Mouse (Mus musculus) left cerebral cortex, postnatal 10 days (tissue): ENCODE data around the gene Nxnl2. TPM values are rescaled to one million over a fixed set of nuclear protein-coding genes. Genes with fewer than 3 reads are reported as not detected.

ENCODE experiments used
- DNase-seq, 2 experiments: peaks; one replicate each; pipeline ENCODE4 v3.0.0; 2021 to 2022; ENCODE audit warnings: low spot score in 2 of 2, mixed read lengths in 1 of 2; ENCODE audit errors: extremely low spot score in 1 of 2
- intact Hi-C: fragments of 180-260 bp; cut with DNase I; formaldehyde crosslinking; loops from one replicate; pipeline ENCODE4 v1.15.1; 2025
- total RNA-seq, 2 experiments: library from RNA; stranded (reverse); gene quantifications; 2 replicates each; pipeline ENCODE4 v1.2.3; 2021

Gene Nxnl2
- 1 to 10 TPM in 1 of 2 experiments, under 1 TPM in 1; 0.95 to 1.1 TPM for total RNA-seq

DNA sequence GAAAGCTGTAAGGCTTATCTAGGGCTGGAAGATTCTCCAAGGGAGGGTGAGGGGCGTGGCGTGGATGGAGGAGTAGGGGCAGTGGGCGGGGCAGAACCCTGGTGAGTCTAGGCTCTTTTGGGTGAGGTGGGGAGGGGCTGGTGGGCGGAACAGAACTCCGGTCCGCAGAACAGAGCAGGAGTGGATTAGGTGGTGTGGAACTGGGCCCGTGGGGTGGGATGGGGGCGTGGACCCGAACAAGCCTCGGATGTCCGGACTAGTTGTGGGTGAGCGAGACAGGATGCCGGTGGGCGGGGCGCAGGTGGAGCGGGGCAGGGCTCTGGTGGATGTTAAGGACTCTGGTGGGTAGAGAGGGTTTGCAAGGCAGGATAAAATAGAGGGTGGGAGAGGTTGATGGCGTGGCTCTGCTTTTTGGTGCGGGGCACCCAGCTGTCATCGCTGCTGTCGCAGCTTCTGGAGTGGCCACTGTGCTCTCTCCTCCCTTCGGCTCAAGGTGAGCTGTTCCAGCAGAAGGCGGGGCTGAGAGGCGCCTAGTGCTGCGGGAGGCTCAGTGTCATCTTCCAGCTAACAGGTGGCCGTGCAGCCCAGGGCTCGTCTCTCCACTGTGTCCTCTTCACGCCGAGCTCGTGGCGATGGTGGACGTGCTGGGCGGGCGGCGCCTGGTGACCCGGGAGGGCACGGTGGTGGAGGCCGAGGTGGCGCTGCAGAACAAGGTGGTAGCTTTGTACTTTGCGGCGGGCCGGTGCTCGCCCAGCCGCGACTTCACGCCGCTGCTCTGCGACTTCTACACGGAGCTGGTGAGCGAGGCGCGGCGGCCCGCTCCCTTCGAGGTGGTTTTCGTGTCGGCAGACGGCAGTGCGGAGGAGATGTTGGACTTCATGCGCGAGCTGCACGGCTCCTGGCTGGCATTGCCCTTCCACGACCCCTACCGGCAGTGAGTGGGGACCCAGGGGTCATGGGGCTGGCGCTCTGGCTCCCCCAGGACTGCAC is at the start of gene Nxnl2:
TSS of gene Nxnl2 (plus strand) at position 332 of the 990 bp plus-strand sequence.
- intact Hi-C loops = loop anchor here (5.0 to 10.0 kb wide), 2 partner anchors 69 to 216 kb away; partner anchors contain the start of gene Spin1
- DNase-seq = peak in 1 of 2 experiments; percentile 82

DNA sequence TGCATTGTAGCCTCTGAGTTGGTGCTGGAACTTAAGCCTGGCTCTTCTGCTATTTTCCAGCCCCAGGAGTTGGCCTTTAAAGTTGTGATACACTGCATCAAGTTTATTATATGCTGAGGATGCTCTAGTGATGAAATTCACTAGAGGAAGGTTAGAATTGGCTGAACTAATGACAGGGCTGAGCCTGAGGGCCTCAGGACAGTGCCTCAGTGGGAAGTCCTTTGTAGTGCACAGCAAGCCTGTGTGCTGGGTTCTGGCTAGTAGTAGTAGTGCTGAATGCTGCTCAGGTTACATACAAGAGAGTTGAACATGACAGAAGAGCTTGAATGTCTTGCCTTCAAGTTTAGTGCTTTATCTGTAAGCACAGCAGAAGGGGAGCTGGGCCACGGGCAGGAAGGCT is 48.9 kb upstream of the Nxnl2 start:
- intact Hi-C loops = no loop called here

DNA sequence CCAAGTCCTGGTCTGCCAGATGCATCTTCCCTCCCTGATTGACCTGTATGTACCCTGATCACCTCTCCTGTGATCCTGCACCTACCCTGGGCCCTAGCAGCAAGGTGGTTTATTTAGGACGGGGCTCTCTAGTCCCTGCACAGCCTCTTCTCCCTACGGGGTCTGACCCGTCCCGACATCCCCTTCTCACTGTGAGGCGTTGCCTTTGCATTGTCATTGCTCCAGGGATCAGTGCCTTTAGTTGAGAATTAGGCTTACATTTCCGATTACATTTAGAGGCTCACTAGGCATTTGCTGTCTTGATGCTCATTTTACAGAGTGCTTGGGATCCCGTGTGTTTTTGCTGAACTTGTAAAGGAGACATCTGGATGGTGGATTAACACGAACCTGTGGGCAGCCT is 48.1 kb upstream of the Nxnl2 start:
- intact Hi-C loops = no loop called here
- no peak for DNase-seq

More for the DNA sequence above, 48.9 kb upstream of the Nxnl2 start:
- DNase-seq = no peak

DNA sequence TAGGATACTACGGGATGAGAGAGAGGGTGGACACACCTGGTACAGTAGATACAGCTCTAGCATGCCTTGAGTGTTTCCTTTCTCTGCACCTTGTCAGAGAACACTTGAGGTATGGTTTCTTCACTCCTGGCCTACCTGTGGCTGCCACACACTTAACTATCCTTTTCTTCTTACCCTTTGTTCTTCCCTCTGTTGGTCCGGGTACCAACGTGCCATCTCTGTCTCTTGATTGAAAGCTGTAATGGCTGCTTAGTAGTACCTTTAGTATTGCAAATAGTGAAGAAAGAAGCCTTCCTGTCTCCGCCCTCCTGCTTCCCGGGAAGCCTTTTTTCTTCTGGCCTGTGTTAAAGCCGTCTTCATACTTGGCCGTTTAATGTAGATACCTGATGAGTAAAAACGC is 45.5 kb upstream of the Nxnl2 start:
- intact Hi-C loops = no loop called here
- DNase-seq = no peak

DNA sequence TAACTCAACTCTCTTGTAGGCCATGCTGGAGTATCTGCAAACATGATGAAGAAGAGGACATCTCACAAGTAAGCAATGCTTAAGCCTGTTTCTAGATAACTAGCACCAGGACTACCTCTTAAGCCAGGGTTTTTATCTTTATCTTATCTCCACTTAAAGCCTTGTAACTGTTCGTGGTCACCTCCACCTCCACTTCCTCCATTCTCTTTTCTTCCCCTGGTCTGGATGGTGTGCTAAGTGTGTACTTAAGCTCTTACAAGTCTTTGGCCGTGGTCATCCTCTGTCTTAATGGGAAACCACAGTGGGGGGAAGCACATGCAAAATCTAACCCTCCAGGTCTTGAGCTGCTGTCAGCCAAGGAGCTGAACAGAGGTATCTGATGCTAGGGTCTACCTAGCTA is 42.9 kb upstream of the Nxnl2 start:
- DNase-seq = no peak
- intact Hi-C loops = no loop called here

DNA sequence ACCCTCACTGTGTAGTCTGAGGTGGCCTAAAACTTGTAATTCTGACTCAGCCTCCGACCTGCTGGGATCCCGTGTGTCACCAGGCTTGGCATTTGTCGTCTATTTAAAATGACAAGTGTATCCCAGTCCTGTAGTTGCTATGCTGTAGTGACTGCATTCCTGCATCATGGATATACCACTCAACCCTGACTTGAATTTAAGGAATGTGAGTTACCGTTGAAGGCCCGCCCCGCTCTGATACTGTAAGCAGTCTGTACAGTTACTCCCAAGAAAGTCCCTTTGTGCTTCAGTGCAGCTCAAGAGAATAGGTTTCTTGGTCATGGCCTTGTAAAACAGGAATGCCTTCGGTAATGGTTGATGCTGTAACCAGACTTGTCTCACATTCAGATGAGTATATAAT is 42.4 kb upstream of the Nxnl2 start:
- no peak for DNase-seq
- intact Hi-C loops = no loop called here

DNA sequence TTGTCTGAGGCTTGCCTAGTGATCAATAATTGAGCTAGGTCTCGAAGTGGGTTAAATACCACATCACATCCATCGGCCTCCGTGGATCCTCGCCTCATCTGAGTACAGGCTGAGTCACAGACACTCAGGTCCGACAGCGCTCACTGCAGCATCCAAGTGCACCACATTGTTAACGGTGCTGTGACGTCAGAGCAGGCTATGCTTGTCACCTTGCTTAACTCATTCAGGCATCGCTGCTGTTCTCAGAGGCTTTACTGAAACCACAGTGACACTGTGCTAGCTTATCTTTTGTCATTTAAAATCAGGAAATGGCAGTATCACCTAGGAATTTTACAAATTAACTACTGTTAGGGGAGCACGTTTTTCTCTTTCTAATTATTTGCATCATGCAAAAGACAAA is 39.6 kb upstream of the Nxnl2 start:
- no peak for DNase-seq
- intact Hi-C loops = no loop called here

DNA sequence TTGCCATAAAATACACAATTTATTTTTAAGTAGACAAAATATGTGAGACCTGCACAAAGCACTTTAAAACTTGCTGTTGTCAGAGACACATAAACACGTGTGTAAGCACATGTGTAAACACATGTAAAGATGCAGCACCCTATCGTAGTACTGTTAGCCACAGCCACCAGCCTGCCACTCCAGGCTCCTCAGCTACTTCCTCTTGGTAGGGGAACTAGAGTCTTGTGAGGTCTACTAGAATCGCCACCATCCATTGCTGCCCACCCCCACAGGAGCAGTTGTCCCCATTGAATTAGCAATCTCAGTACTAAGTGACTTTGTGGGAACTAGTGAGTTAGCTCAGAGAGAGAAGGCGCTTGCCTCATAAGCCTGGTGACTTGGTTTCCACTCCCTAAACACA is 34.5 kb upstream of the Nxnl2 start:
- intact Hi-C loops = no loop called here
- no peak for DNase-seq

DNA sequence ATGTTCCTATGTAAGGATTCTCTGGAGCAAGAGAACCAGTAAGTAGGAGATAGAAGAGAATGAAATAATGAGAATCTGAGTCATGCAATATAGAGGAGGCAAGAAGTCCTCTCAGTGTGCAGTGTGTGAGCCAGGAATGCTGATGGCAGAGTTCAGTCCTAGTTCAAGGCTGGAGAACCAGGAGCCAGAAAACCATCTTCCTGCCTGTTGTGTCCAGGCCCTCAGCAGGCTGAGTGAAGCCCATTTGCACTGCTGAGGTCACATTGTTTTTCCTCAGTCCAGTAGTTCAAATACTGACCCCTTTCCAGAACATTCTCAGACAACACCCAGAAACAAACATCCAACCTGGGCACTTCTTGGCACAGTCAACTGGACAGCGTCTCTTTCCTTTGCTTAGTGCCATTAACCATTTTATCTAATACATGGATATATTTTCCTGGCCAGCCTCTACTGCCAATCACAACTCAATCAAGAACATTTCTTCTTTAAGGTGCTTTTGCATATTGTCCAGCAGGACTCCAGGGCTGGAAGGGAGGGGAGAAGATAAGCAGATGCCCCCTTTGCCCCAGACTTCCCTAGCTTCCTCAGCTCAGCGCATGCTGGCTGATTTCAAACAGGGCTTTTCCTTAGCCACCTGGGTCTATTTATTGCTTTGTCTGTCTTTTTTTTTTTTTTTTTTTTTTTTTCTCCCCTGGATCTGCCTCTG is 33.7 kb upstream of the Nxnl2 start:
- intact Hi-C loops = no loop called here
- DNase-seq = no peak

DNA sequence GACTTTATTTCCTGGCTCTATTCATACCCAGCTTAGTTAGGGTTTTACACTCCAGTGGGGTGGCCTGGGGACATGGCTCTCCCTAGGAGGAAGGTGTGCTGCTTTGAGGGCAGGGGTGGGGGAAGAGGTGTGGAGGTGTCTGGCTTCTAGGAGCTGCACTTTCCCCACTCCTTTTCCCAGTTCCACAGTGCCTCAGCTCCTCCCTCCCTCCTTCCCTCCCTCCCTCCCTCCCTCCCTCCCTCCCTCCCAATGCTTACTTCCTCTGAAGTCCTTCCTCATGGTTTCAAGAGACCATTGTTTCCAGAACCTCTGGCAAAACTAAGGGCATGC is 33.2 kb upstream of the Nxnl2 start:
- intact Hi-C loops = no loop called here
- DNase-seq = no peak

DNA sequence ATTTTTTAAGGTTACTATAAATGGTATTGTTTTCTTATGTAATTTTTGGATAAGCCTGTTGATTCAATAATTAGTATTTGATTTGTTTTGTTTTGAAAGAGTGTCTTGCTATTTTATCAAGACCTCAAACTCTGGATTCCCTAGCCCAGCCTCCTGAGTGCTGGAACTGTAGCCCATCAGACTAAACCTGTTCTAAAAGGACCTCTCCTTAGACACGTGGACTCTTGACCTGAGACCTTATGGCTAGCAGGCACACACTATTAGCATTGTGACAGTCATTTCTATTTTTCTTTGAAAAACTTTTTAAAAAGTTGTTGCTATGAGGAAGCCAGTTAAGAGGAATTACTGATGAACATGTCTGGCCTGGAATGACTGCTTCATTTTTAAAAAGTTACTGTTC is 23.7 kb upstream of the Nxnl2 start:
- no peak for DNase-seq
- intact Hi-C loops = no loop called here

DNA sequence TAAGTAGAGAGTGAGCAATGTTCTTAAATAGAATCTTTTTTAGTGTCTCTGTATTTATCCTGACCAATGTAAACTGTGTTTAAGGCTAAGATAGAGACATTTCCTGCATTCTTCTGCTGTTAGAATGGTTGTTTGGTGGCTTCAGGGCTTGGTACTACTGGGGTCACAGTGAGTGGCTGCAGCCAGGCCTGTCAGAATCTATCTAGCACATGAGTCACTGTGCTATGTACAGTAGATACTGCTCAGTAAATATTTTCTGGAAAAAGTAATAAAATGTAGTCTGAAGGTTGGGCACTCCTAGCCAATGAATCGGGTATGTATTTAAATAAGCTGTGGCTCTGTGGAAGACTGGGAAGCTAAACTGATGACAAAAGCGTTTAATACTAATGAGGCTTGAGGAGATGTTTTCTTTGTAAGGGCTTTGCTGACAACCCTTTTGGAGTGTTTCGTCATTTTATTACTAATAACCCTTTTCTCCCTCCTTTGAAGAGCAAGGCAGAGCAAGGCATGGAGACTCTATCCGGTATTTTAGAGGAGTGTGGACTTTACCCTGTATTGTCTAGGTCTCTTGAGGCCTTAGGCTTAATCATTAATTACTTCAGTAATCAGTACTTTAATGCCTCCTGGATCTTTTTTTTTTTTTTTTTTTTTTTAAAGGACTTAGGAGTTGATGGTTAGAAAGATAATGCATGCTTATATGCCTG is 17.7 kb upstream of the Nxnl2 start:
- no peak for DNase-seq
- intact Hi-C loops = no loop called here

DNA sequence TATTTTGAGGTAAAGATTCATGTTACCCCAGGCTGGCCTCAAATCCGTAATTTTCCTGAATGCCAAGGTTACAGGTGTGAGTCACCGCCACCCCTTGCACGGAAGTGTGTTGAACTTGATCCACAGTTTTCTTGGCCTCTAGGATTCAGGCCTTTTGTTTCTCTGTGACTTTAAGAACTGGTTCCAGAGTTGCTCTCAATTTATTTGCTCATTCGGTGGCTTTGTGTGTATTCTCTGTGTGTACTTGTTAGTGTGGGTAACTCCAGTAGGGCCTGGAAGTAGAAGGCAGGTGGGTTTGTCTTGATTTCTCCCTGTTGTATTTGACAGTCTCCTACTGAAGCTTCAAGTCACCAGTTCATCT is 17.2 kb upstream of the Nxnl2 start:
- no peak for DNase-seq
- intact Hi-C loops = no loop called here

DNA sequence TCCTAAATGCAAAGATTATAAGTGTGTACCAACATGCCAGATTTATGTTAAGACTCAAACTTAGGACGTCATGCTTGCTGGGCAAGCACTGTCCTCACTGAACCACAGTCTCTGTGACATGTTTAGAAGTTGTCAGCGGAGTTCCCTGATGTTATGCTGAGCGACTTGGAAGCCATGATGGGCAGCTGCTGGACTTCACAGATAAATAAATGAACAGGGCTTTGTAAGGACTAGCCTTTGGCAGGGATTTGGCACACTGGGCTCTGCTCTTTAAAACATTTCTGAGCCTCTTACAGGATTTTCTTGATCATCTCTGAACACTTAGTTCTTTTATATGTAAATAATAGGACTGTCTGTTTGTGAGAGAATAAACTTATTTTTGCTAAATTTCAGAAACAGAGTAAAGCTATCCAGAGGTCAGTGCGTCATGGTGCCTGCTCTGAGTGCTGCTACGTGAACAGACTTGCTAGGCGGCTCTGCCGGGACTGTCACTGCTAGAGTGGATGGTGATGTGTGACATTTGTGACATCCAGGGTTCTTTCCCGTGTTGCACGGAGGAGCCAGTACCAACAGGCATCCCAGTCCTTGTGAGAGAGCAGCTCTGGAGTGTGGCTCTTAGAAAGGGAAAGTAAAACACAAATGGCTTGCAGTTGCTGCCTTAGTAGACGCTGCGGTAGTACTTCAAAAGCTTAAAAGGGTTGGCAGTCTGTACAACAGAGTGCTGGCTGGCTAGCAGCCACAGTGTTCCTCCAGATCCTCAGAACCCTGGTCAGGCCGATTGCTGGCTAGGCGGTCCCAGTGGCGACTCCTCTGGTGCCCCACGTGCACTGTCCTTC is 15.4 kb upstream of the Nxnl2 start:
- peak; percentile 13 to 32 for DNase-seq
- intact Hi-C loops = no loop called here

DNA sequence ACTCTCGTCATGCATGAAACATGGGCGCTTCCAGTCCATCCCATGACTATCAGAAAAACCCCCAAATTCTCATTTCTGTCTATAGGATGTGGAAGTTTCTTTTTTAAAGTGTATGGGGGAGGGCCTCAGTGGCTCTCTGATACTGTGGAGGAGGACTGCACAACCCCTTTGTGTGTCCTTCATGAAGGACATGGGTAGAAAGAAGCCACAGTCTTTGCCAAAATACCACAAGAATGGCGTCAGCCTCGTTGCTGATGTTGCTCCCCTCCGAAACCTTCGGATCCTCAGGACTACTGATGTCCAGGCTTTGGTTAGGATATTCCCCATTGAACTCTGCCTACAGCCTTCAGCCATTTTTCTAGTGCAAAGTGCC is 14.8 kb upstream of the Nxnl2 start:
- intact Hi-C loops = no loop called here
- DNase-seq = no peak

DNA sequence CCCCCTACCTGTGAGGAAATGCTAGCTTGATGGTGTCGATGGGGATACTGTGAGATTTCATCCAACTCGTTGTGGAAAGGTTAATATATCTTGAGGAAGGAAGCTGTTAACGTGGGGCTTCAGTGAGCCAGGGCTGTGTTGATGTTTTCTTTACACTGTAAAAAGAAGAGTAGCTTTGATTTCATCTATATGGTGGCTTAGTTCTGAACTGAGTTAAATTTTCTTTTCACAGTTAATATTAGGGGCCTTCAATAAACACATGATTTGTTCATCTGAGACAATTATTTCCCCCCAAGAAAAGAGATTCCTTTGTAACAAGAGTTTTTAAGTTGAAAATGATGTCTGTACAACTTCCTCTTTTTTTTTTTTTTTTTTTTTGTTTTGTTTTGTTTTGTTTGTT is 13.5 kb upstream of the Nxnl2 start:
- no peak for DNase-seq
- intact Hi-C loops = no loop called here

DNA sequence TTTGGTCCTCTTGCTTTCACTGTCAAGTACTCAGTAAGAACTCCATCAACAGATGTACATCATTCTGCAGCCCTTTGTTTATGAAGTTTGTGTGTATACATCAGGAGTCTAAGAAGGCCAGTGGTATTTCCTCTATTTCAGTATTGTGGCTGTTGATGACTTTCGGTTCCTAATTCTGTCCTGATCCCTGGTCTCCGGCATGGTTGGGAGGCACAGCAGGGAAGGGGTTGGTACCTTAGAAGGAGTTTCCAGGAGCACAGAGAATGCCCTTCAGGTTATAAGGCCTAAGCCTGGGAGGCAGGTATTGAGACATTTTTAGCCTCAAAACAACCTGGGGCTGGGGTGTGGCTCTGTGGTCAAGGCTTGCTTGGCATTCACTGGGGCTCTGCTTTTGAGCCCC is 9.2 kb upstream of the Nxnl2 start:
- no peak for DNase-seq
- intact Hi-C loops = no loop called here

DNA sequence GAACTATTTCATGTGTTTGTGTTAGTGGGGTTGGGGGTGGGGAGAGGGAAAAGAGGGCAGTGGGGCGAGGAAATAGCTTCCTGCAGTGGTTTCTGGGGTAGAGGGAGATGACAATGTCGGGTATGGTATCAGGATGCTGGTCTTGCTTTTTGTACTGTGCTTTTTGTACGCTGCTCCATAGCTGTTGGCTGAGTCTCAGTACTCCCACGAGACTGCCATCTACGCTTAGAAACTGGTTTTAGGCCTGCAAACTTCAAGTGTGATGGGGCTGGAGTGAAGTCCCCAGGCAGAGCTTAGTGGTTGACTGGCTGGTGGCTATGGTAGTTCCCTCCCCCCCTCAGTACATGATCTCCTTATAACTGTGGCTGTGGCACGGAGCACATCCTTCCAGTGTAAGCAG is 8.6 kb upstream of the Nxnl2 start:
- intact Hi-C loops = no loop called here
- no peak for DNase-seq

DNA sequence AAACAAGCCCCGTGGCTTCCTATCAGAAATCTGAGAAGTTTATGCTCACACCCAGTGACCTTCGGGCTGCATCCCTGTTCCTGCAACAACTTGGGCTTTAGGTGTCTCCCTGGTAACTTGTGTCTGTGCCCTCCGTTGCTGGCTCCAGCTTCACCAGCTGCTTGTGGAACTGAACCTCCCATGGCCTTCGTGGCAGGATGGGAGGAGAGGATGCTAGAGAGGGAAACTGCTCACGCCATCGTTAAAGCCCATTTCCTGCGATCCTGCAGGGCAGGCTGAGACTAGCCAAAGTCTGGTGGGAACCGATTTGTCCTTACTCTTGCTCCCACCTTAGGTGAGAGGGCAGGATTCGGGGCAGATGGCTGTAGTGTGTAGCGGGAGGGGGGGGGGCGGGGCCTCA is 4.1 kb upstream of the Nxnl2 start:
- intact Hi-C loops = no loop called here
- DNase-seq = no peak
